Mouse (Mus musculus) T-helper 1 cell (primary cell): ENCODE results near the gene Pdcd1lg2.

Experiments used
- in situ Hi-C: fragments of 300-600 bp; cut with MboI, MseI; formaldehyde crosslinking; loops from one replicate; pipeline ENCODE4 v1.15.1; 2025; ENCODE audit warnings: high pct_unique_total_duplicates

Pdcd1lg2 gene

GRCm38 (mm10) chr19:29491467-29491866 lies 80.7 kb downstream of the Pdcd1lg2 start:
- in situ Hi-C loops, result loop anchor here (10.0 kb wide), 1 partner anchor 107 kb away; no protein-coding TSS in a partner anchor

DNA sequence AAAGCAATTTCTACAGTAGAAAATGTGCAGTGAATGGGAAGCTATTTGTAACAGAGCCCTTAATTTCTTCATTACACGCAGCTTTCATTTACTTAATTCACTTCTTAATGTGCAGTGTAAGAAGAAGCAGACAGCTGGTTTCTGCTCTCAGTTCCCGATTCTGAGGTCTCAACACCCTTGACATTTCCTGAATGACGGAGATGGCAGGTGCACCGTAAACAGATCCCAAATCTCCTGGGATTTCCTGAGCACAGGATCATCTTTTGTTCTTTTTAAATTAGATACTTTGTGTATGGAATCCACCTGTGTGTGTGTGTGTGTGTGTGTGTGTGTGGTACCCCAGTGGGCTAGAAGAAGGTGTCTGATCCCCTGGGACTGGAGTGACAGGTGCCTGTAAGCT lies 83.7 kb downstream of the Pdcd1lg2 start:
- in situ Hi-C loops, result loop anchor here (10.0 kb wide), 1 partner anchor 110 kb away; no protein-coding TSS in a partner anchor

DNA sequence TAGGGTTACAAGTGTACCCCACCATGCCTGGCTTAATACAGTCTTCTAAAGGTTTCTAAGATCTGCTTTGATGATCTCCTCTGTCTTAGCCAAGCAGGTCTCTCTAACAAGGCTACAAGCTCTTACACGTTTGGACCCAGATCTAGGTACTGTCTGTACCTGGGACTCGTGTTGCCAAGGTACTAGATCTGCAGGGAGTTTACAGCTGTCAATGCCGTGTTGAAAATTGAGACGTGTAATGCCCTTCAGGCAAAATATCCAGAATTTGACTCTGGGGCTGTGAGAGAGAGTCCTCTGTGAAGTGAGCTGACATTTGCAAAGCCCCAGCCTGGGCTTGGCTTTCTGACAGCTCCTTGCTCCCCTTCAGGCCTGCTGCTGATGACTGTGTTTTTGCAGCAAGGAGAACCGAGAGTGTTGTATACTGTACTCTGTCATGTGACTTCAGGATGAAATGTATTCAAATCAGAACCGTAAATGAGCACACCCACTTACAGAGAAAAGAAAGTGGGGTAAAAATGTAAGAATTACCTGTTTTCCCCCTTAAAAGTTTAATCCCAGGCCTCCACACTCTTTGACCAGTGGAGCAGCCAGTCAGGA lies 85.4 kb downstream of the Pdcd1lg2 start:
- in situ Hi-C loops, result loop anchor here (10.0 kb wide), 1 partner anchor 111 kb away; no protein-coding TSS in a partner anchor

DNA sequence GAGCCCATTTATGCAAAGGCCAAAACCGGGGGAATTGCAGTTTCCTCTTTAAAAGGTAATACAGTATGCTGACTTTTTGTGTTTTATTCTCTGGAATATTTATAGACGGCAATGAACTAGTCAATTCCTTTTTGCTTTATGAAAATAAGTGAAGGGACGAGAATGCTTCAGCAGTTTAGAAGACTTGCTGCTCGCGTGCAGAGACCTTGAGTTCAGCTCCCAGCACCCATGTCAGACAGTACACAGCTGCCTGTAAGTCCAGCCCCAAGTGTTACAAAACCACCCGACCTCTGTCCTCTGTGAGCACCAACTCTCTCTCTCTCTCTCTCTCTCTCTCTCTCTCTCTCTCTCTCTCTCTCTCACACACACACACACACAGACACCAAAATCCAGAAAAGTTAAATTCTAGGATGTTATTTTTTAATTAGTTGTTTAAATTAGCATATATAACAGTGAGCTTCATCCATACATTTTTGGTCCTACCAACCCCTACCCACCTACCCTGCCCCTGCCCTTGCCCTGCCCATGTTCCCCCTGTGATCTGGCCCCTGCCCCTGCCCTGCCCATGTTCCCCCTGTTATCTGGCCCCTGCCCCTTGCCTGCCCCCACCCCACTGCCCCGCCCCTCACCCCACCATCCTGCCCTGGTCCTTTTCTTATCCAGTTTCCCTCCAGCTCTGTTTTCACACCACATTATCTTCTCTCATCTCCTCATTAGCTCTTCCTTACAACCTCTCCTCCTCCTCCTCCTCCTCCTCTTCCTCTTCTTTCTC lies 86.3 kb downstream of the Pdcd1lg2 start:
- in situ Hi-C loops, result loop anchor here (10.0 kb wide), 1 partner anchor 112 kb away; no protein-coding TSS in a partner anchor

DNA sequence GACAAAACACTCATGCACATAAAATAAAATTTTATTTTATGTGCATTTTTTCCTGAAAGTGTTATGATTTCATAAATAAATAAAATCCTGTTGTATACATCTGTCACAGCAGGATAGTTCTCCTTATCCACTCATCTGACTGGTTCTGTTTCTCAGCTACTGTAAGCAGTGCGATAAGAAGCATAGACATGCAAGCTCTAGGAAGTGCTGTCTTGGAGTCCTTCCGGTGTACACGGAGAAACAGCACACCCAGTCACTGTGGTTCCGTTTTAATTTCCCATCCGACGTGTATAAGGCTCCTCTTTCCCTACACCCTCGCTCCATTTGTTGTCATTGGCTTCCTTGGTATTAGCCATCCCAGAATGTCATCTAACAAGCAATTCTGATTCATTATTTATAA lies 87.2 kb downstream of the Pdcd1lg2 start:
- in situ Hi-C loops, result loop anchor here (10.0 kb wide), 1 partner anchor 113 kb away; no protein-coding TSS in a partner anchor

- in situ Hi-C loops, result loop anchor here (10.0 kb wide), 1 partner anchor 114 kb away; no protein-coding TSS in a partner anchor
Observed at GRCm38 (mm10) chr19:29498842-29499456, 88.2 kb downstream of the Pdcd1lg2 start.

GRCm38 (mm10) chr19:29500333-29500732 lies 89.6 kb downstream of the Pdcd1lg2 start:
- in situ Hi-C loops, result loop anchor here (25.0 kb wide), 1 partner anchor 438 kb away; no protein-coding TSS in a partner anchor

DNA sequence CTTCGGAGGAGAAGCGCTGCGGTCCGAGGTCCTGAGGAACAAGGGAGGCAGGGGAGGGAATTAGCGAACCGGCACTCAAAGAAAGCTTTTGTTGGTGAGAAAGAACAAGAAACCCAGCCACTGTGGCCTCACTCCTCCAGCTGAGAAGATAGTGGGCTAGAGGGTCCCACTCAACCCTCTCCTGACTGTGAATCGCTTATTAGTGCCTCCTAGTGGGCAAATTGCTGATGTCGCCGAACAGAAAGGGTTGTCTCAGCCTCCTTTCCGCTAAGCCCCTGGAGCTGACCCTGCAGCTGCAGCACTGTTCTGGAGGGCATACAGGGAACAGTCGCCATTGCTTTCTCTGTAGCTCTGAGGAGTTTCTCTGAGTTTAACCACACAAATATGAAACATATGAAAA lies 90.4 kb downstream of the Pdcd1lg2 start:
- in situ Hi-C loops, result loop anchor here (25.0 kb wide), 1 partner anchor 439 kb away; no protein-coding TSS in a partner anchor

DNA sequence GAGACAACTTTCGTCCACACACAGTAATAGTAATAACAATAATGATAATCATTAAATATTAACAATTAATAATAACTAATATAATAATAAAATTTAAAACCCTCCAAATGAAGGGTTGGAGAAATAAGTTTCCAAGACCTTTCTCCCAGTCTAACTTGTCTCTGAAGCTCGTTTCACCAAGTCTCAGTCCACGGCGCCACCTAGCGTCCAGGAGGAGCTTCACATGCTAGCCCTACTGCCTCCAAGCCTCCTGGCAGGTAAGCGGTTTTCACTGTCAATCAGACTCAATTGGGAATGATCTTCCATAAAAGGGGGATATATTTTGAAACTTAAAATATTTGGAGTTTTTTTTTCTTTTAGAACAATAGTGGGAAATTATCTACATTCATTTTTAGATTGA lies 90.8 kb downstream of the Pdcd1lg2 start:
- in situ Hi-C loops, result loop anchor here (25.0 kb wide), 1 partner anchor 439 kb away; no protein-coding TSS in a partner anchor

GRCm38 (mm10) chr19:29504131-29504530 lies 93.4 kb downstream of the Pdcd1lg2 start:
- in situ Hi-C loops, result loop anchor here (25.0 kb wide), 1 partner anchor 442 kb away; no protein-coding TSS in a partner anchor

DNA sequence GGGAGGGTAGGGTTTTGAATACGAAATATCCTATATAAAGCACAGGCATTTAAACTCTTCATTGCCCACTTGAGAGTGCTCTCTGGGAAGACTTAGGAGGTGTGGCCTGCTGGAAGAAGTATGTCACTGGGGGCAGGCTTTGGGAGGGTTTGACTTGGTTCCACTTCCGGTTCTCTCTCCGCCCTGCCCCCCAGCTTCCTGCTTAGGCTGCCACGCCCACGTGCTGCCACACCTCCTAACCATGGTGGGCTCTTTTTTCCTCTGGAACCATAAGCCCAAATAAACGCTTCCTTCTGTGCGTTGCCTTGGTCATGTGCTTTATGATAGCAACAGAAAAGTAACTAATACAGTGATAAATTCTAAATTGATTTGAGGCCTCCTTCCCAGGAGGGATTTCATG lies 94.9 kb downstream of the Pdcd1lg2 start:
- in situ Hi-C loops, result loop anchor here (25.0 kb wide), 1 partner anchor 443 kb away; no protein-coding TSS in a partner anchor

DNA sequence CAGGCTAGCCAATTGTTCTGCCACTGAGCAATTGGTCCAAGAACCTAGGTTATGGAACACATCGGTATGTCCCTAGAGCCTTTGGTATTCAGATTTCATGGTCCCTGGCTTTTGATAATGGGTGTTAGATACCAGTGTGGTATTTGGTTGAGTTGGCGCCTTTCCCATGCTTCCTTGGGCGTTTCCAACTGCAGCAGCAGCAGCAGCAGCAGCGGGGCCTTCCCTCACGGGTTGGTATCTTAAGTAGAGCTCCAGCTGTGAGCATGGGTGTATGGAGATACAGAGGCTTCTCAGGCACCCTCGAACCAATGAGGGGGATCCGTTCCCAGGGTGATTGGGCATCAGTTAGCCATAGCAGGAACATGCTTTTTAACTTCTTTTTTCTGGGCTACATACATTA lies 97.5 kb downstream of the Pdcd1lg2 start:
- in situ Hi-C loops, result loop anchor here (25.0 kb wide), 1 partner anchor 446 kb away; no protein-coding TSS in a partner anchor

DNA sequence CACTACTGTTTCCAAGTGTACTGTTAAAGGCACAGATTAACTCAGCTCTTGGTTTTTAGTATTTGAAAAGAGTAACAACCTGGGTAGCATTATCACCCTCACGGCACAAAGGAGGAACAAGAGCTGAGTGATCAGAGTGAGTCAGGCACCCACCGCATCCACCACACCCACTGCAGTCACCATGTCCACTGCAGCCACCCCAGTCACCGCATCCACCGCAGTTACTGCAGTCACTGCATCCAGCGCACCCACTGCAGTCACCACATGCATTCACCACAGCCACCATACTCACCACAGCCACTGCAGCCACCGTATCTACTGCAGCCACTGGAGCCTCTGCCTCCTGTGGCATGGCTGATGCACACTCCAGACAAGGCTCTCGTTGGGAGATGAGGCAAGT lies 99.1 kb downstream of the Pdcd1lg2 start:
- in situ Hi-C loops, result loop anchor here (25.0 kb wide), 1 partner anchor 448 kb away; no protein-coding TSS in a partner anchor

DNA sequence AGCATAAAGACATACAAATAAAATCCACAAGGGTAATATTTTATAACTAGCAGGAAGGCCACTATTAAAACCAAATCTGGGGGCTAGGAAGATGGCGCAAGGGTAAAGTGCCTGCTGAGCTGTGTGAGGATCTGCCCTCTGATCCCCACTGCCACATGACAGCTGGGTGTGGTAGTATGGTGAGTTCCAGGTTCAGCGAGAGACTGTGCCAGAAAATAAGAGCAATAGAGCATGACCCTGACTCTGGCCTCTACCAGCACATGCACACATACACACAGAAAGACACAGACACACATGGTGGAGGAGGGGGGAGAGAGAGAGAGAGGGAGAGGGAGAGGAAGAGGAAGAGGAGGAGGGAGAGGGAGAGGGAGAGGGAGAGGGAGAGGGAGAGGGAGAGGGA lies 101.1 kb downstream of the Pdcd1lg2 start:
- in situ Hi-C loops, result loop anchor here (25.0 kb wide), 1 partner anchor 450 kb away; no protein-coding TSS in a partner anchor

GRCm38 (mm10) chr19:29513111-29513766 lies 102.5 kb downstream of the Pdcd1lg2 start:
- in situ Hi-C loops, result loop anchor here (25.0 kb wide), 1 partner anchor 451 kb away; no protein-coding TSS in a partner anchor

DNA sequence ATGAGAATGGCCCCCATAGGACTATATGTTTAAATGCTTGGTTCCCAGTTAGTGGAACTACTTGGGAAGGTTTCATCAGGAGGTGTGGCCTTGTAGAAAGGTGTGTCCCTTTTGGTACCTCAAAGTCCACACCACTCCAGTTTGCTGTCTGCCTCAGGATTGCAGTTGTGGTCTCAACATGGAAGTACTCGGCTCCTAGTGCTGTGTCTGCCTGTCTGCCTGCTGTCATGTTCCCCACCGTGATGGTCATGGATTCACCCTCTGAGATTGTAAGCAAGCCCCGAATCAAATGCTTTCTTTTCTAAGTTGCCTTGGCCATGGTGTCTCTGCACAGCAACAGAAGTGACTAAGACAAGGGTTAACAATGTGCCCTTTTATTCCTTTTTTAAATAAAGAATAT lies 103.4 kb downstream of the Pdcd1lg2 start:
- in situ Hi-C loops, result loop anchor here (25.0 kb wide), 1 partner anchor 452 kb away; no protein-coding TSS in a partner anchor

DNA sequence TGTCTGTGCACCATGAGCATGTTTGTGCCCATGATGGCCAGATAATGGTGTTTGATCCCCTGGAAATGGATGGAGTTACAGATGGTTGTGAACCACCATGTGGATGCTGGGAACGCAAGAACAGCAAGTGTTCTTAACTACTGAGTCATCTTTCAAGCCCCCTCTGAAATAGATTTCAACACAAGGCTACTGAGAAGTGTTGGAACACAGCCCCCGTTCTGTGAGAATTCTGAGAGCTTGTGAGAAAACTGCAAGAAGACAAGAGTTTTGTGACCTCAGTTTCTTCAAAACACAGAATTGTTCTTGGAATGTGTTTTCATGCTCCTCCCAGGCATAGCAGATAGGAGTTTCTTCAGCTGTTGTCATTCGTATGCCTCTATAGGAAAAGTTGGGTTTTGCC lies 104.7 kb downstream of the Pdcd1lg2 start:
- in situ Hi-C loops, result loop anchor here (25.0 kb wide), 1 partner anchor 453 kb away; no protein-coding TSS in a partner anchor

DNA sequence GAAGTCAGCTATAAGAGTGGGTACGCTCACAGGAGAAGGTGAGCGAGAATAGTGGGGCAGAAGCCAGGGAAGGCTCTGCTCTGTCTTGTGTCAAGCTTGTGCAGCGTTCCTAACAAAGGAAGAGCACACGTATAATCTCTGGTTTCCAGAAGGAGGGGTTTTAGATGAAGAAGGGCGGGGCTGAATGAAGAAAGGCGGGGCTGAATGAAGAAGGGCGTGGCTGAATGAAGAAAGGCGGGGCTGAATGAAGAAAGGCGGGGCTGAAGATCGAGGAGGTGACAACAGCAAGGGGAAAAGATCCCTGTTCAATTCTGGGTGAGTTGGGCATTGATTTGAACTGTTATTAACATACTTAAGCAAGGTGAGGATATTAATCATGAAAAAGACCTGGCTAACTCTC lies 105.3 kb downstream of the Pdcd1lg2 start:
- in situ Hi-C loops, result loop anchor here (25.0 kb wide), 1 partner anchor 454 kb away; no protein-coding TSS in a partner anchor

DNA sequence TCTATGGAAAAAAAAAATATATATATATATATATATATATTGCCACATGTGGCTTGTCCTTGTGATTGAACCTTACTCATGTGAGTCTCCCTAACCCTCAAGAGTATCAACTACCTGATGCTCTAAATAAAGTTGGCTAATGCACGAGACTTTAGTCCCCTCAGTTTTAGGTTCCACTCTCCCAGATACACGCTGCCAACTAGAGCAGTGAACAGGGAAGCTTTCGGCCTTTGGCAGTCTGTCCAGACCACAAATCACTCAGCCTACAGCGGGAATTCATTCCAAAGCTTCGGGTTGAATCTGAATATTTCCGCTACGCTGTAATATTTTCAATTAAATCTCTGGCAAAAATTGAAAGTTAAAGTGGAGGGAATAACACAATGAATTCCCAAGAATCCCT lies 107.7 kb downstream of the Pdcd1lg2 start:
- in situ Hi-C loops, result loop anchor here (25.0 kb wide), 1 partner anchor 456 kb away; no protein-coding TSS in a partner anchor

- in situ Hi-C loops, result loop anchor here (25.0 kb wide), 1 partner anchor 457 kb away; no protein-coding TSS in a partner anchor
Observed at GRCm38 (mm10) chr19:29518922-29519321, 108.2 kb downstream of the Pdcd1lg2 start.
